Mouse (Mus musculus) gastrocnemius, adult 18-20 months (tissue): ENCODE results near the gene Fcrl5. TPM values are rescaled to one million over a fixed set of nuclear protein-coding genes. Genes with fewer than 3 reads are reported as not detected.
"Not testable (repeated sequence)": the region's sequence is repeated elsewhere in the genome, so short reads cannot be mapped to it uniquely, and the experiment has no call there.

Experiments used
- DNase-seq: peaks from one replicate; pipeline ENCODE4 v3.0.0; 2021; ENCODE audit warnings: low spot score
- long read RNA-seq, 2 experiments: library from polyadenylated mRNA; stranded (forward); transcript quantifications; one replicate each; pipeline ENCODE4 v2.0.0; 2021
- total RNA-seq, 2 experiments: library from RNA; stranded (reverse); gene quantifications; 2 replicates each; pipeline ENCODE4 v1.2.3; 2021

The Fcrl5 gene
- not detected for total RNA-seq
- long read RNA-seq, experiment 1, partial matches to known transcripts = 0 of 1 reads
- long read RNA-seq, experiment 1, other reads (novel, unspliced or antisense) = 1 of 1 reads
- long read RNA-seq, experiment 2 = 0 reads

- DNase-seq = no peak
These were observed at the start of gene Fcrl5 for GRCm38 (mm10) chr3:87435479-87435878. Gene Fcrl5, plus strand, starts transcription at chr3:87435773.

GRCm38 (mm10) chr3:87390935-87391334, 44.6 kb upstream of the Fcrl5 start:
- DNase-seq = no peak

- no peak for DNase-seq
These were observed 36.8 kb upstream of the Fcrl5 start for GRCm38 (mm10) chr3:87398809-87399208.

GRCm38 (mm10) chr3:87399906-87400305, 35.7 kb upstream of the Fcrl5 start:
- DNase-seq = no peak

- no peak for DNase-seq
These were observed 34.3 kb upstream of the Fcrl5 start for GRCm38 (mm10) chr3:87401321-87401720.

GRCm38 (mm10) chr3:87408171-87408570, 27.4 kb upstream of the Fcrl5 start:
- peak; percentile 4 for DNase-seq

DNA sequence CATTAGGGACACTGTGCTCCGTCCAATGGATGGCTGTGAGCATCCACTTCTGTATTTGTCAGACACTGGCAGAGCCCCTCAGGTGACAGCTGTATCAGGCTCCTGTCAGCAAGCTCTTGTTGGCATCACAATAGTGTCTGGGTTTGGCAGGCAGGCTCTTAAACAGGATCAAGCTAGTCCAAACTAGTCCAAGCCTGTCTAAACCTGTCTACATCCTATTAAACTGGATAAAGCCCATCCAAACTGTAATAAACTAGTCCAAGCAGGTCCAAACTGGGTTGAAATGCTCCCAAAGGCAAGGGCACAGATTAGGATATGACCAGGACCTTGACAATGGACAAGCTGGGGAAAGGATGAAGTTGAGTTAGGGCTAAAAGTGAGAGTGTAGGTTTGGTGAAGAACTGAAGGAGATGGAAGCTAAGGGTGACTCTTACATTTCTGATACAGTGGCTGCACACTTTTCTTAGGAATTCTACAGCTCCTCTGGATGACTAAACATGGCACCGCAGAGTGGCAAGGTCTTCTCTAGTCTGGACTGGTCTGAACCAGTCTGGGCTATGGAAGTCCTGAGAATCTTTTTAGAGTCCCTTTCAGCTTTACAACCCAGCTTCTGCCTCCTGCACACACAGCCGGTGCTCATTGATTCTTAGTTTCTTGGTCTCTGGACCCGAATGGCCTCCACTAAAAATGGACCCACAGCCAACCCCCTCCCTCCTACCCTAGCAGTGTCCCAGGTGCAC, 26.2 kb upstream of the Fcrl5 start:
- DNase-seq = no peak

DNA sequence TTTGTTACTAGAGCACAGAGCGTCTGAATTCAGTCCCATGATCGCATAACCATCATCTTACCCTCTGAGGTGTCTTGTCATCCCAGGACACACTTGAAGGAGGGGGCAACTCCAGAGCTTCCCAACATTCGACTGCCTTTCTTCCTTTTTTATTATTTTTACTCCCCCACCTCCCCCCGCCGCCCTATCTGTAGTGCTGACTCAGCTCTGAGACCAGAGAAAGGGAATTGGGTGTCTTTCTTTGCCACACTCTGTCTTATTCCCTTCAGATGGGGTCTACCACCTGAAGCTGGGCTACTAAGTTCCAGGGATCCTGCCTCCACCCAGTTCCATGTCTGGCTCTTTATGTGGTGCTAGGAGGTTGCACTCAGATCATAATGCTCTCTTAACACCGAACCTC, 25.0 kb upstream of the Fcrl5 start:
- no peak for DNase-seq

- DNase-seq = peak; percentile 5
These were observed 24.4 kb upstream of the Fcrl5 start for GRCm38 (mm10) chr3:87411150-87411549.

GRCm38 (mm10) chr3:87420645-87421044, 14.9 kb upstream of the Fcrl5 start:
- no peak for DNase-seq

DNA sequence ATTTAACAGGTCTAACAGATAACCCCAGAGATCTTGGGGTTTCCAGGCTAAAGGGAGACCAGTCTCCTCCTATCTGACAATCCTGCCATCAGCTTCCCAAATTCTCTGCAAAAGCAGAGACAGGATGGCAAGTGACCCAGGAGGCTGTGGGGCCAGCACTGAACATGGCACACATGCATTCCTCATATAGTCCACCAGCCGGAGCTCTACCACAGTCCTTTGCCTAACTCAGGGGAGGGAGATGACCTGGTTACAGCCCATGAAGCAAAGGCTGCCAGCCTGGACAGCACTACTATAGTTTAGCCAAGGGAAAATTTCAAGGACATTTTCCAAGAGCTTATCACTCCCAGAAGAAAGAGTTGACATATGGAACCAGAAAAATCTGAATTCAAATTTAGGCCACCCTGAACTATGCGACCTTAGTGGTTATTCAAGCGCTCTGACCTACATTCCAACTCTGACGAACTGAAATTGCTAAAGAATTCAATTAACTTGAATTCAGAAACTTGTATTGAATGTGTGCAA, 13.1 kb upstream of the Fcrl5 start:
- DNase-seq = no peak

GRCm38 (mm10) chr3:87440586-87440985, 5.0 kb downstream of the Fcrl5 start:
- no peak for DNase-seq

DNA sequence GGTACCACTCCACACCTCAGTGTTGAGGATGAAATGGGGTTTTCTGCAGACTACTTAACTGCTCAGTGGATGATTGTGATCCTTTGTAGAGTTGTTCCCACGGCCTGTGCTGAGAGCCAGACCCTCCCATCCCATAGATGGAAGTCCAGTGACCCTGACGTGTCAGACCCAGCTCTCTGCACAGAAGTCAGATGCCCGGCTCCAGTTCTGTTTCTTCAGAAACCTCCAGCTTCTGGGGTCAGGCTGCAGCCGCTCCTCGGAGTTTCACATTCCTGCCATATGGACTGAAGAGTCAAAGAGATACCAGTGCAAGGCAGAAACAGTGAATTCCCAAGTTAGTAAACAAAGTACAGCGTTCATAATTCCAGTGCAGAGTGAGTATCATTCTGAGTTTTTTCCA, 8.4 kb downstream of the Fcrl5 start:
- DNase-seq = no peak

DNA sequence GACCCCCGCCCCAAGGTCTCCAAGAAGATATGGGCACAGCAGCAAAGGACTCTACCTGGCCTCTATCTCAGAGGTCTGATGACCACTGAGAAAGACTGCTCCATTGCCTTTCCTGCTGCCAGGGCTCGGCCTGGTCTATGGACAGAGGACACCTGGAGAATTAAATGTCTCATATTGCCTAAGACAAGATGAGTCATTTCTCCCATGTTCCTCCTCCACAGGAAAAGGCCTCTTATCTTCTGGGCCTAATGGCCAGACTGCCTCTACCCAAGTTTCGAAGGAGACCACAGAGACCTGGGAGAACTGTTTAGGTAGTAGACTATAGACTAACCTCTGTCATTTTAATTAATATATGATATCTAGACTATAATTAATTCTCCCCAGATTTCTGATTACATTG, 29.9 kb downstream of the Fcrl5 start:
- DNase-seq = no peak

- no peak for DNase-seq
These were observed 31.4 kb downstream of the Fcrl5 start for GRCm38 (mm10) chr3:87467011-87467410.

DNA sequence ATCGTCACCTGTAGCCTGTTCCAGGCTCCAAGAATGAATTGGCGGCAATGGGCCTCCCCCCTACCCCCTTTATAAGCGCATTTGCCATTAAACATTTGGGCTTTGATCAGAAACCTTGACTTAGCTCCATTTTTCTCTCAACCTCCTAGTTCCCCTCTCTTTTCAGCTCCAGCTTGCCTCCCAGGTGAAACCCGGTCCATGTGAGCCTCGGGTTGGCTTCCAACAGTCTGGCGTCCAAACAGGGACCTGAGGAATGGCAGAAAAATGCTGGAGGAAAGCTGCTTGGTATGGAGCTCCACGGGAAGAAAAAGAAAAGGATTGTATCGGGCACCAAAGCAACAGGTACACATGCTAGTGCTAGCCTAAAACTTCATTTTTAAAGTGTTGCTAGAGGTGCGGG, 31.8 kb downstream of the Fcrl5 start:
- no peak for DNase-seq

DNA sequence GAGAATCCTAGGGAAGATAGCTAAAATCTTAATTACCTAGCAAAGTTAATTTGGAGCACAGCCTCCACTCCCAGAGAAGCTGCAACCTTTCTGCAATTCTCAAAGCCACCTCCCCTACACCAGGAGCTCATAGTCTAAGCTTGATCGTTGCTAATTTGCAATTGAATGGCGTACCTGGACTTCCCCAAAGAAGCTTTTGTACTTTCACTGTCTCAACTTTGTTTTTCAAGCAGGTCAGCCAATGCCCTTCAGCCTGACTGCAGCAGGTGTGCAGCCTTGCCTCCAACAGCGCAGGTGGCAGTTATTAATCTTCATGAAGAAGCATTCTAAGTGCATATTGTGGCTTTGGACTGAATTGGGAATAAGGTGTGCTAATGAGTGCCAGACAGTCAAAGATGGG, 42.4 kb downstream of the Fcrl5 start:
- not testable (repeated sequence) for DNase-seq

DNA sequence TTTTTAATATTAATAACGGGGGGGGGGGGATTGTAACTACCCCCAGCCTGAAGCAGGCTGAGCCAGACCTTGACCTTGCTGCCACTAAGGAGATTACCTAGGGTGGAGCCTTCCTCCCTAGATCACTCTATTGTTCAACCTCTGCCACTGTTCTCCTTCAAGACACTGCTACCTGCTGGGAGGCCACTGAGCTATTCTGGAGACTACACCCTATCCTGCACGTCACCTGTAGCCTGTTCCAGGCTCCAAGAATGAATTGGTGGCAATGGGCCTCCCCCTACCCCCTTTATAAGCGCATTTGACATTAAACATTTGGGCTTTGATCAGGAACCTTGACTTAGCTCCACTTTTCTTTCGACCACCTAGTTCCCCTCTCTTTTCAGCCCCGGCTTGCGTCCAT, 43.0 kb downstream of the Fcrl5 start:
- not testable (repeated sequence) for DNase-seq

DNA sequence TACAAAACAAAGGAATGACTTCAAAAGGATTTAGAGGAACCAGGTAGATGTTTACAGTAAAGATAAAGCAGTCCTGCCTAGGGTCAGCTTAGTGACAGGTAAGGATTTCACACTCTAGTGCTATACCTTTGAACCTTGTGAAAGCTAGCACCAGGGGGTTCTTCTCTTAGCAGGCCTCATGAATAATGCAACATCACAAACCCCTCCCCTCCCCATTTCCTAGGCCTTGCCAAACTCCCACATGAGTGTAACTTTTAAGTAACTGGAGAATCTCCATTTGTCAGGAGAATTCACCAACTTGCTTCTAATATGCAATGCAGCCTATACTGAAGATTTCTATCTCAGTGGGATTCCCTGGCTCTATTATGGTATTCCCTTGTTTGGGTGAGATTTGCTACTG, 43.7 kb downstream of the Fcrl5 start:
- not testable (repeated sequence) for DNase-seq

- DNase-seq = no peak
These were observed 51.8 kb downstream of the Fcrl5 start for GRCm38 (mm10) chr3:87487392-87487791.

- no peak for DNase-seq
These were observed 52.3 kb downstream of the Fcrl5 start for GRCm38 (mm10) chr3:87487911-87488310.

DNA sequence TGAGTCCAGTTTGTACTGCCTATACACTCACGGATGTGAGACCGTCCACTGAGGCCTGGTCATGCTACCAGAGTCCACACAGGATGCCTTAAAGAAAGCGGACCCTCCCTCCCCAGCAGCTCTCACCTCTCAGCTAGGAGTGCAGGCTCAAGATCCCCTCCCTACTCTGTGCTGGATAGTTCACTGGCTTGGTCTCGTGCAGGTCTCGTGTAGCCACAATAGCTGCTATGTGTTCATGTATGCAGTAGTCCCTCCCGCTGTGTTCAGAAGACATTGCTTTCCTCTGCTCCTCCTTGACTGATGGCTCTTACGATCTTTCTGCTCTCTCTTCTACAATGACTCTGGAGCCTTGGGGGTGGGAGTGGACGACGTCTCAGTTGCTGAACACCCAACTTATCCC, 62.7 kb downstream of the Fcrl5 start:
- DNase-seq = no peak

- peak; percentile 74 for DNase-seq
These were observed 63.5 kb downstream of the Fcrl5 start for GRCm38 (mm10) chr3:87499072-87499471.
